Mouse (Mus musculus) ovary, postnatal 10 days (tissue): ENCODE data around the gene Rars.
A peak's percentile ranks its signal among the peaks of the same experiment; 100 is the strongest.
"Not testable (repeated sequence)": the region's sequence is repeated elsewhere in the genome, so short reads cannot be mapped to it uniquely, and the experiment has no call there.

Experiments used
- DNase-seq: peaks from one replicate; pipeline ENCODE4 v3.0.0; 2022; ENCODE audit warnings: low spot score

Rars gene

GRCm38 (mm10) chr11:35838345-35839338 lies 4.3 kb upstream of the Rars start:
- DNase-seq, result peak; percentile 56

- DNase-seq, result no peak
Measured at GRCm38 (mm10) chr11:35837156-35838126, 3.1 kb upstream of the Rars start.

GRCm38 (mm10) chr11:35833270-35833669 lies 1.0 kb downstream of the Rars start:
- no peak for DNase-seq

DNA sequence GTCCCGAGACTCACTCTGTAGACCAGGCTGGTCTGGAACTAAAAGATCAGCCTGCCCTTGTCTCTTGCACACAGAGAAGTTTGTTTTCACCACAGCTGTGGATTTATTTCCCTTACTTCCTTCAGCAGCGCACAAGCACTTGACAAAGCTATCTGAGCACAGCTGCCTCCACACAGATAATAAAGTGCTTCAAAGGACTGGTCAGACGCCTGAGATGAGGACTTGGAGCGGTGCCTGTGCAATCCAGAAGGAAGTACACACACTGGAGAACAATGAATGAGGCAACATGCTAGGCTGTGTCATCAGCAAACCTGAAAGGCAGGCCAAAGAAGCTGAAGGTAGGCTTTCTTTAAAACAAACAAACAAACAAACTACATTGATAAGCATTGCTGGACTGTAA lies 2.2 kb downstream of the Rars start:
- no peak for DNase-seq

- no peak for DNase-seq
Measured at GRCm38 (mm10) chr11:35827714-35828113, 6.6 kb downstream of the Rars start.

DNA sequence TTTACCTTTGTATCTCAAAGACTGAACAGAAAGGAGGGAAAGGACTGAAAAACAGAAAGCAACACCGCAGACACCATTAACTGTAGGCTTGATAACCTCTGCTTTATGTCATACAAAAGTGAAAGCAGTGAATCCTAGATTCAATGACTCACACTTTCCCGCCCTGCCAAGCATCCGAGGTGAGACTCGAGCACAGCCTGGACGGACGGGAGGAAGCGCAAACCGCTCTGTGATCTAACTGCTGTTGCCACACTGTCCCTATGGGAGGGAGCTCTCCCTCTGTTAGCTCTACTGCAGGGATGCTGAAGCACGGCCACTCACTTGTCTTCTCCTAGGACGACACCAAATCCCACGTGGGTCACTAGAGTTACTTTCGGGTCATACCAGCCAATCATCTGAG lies 18.0 kb downstream of the Rars start:
- no peak for DNase-seq

- no peak for DNase-seq
Measured at GRCm38 (mm10) chr11:35811458-35811857, 22.8 kb downstream of the Rars start.

DNA sequence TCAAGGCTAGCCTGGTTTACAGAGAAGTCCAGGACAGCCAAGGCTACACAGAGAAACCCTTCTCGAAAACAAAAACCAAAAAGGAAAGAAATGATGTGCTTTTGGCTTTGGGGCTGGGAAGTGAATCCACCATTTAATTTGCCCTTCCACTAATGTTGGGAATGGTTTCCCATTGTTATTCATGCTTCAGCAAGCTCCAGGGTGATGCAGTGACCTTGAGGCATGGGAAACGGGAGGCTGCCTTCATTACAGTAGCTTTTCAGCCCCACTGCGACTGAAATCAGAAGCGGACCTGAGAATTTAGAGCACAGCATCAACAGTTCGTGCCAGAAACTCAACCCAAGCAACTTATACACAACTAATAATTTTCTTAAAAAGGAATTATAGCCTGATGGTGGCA lies 33.0 kb downstream of the Rars start:
- DNase-seq, result no peak

GRCm38 (mm10) chr11:35798874-35799273 lies 35.4 kb downstream of the Rars start, which contains the start of gene Fbll1:
Fbll1 (minus strand) TSS chr11:35798884.
- peak; percentile 26 for DNase-seq

DNA sequence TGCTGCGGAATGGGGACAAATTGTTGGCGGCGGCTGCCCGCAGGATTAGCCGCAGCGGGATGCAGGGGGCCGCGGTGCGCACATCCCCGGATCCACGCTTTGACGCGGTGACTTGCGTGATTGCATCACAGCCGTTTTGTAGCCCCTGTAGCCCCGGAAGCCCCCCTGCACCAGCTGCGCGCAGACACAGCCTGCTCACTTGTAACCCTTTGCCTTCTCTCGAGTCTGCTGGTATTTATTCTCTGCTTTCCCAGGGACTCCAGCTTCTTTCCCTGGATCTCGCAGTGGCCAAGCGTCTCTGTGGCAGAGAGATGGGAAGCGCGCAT lies 35.8 kb downstream of the Rars start:
- DNase-seq, result no peak

- DNase-seq, result no peak
Measured at GRCm38 (mm10) chr11:35797751-35798494, 36.4 kb downstream of the Rars start.

DNA sequence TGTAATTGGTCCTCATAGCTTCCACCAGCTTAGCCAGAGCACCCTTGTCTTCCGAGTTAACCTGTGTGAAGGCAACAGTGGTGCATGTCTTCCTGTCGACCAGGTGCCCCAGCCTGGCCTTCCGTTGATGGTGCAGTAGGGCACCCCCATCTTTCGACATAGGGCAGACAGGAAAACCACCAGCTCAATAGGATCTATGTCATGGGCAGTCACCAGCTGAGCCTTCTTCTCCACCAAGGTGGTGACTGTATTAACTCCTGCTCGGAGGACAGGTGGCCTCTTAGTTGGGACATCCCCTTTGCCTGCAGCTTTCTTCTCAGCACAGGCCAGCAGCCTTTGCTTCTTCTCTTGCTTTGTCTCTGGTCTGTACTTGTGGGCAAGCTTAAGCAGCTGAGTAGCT lies 41.5 kb downstream of the Rars start:
- not testable (repeated sequence) for DNase-seq

GRCm38 (mm10) chr11:35788443-35788842 lies 45.9 kb downstream of the Rars start:
- DNase-seq, result no peak

- no peak for DNase-seq
Measured at GRCm38 (mm10) chr11:35784537-35784936, 49.8 kb downstream of the Rars start.

DNA sequence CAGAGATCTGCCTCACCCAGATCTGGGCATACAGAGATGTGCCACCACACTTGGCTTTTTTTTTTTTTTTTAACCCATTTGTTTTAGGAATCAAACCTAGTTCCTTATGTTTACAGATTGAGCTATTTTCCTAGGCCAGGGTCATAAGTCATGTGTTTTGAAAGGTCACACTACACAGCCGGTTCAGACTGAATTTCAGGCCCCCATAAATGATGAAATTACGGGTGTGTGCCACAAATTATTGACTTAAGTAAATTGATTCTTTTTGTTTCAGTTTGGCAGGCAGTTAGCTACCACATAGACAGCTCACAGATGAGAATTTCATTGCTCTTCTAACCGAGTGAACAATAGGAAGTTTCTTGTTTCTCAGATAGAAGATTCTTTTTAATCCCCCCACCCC lies 50.3 kb downstream of the Rars start:
- DNase-seq, result no peak

DNA sequence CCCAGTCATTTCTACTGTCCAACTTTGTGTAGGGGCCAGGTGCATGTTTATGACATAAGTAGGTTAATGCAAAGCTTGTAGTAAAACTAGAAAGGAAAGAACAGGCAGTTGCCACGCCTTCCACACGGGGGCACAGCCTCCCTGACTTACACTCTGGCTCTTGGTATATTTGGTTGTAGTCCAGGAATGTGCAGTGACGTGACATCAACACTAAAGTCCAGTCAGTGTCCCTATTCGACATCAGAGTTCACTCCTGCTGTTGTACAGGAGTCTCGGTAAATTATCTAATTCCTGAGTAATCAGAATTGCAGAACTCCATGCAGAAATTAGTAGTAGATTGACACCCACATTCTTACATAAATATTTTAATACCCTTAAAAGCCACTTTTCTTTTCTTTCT lies 51.3 kb downstream of the Rars start:
- DNase-seq, result no peak

- no peak for DNase-seq
Measured at GRCm38 (mm10) chr11:35782444-35782843, 51.9 kb downstream of the Rars start.

DNA sequence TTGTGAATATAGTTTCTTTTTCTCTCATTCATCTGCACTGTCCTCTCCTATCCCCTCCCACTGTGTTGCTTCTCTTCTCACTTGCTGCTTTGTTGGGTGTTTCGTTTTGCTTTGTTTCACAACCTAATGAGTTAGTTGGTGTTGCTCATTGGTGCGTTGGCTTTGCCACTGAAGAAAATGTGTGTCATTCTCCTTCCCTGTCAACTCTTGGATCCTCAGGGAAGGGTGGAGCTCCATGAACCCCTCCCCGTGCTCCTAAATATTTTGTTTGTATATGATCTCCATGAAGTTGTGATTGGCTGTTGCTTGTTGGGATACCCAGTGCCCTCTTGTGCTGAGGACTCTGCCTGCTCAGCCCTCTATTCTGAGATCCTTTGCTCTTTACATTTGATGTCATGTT lies 54.0 kb downstream of the Rars start:
- DNase-seq, result no peak

- no peak for DNase-seq
Measured at GRCm38 (mm10) chr11:35776452-35776851, 57.9 kb downstream of the Rars start.

- DNase-seq, result no peak
Measured at GRCm38 (mm10) chr11:35775606-35776005, 58.7 kb downstream of the Rars start.

DNA sequence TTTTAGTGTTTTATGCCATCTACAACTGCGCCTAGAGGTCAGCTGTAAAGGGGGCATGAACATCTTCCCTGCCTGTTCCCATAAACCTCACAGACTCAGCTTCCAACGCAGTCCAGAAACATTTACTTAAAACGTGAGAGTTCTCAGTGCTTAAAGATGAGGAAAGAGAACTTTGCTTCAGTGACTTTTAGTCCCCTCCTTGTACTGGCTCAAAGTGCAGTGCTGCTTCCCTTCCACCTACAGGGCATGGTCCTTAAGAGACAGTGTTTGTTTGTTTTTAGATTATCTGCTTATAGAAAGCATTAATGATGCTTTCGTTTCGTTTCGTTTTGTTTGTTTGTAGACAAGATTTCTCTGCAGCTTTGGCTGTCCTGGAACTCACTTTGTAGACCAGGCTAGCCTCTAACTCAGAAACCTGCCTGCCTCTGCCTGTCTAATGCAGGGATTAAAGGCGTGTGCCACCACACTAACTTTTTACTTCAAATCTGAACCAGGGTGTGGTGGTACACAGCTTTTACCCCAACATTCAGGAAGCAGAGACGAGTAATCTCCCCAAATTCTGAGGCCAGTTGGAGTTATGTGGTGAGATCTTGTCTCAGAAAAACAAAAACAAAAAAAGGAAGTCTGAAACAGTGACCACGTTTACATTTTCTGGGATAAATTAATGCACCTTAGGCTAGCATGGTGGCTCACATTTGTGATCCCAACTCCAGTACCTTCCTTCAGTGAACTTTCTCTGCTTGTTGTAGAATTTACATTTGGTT lies 63.4 kb downstream of the Rars start:
- DNase-seq, result no peak
